Mouse (Mus musculus) forebrain, embryonic 11.5 days (tissue): ENCODE measurements at regions not wholly inside any gene's neighbourhood (a gene's known extent, or its start where the extent isn't known, plus 50 kb on each side); places are given as distances from the start of the nearest gene placed in this dataset.

Experiments
- ATAC-seq: fragments of 200-750 bp; cut with Nextera tagmentation; replicated peaks from 2 replicates; pipeline ENCODE4 v1.8.0; 2017; ENCODE audit warnings: moderate TSS enrichment; ENCODE audit not compliant: low FRiP score
- DNase-seq: peaks from one replicate; pipeline ENCODE4 v3.0.0-alpha.2; 2017; ENCODE audit warnings: low spot score
- H3K27ac ChIP-seq: fragments of 300-500 bp; sonication (generic); 2 replicates; pipeline ENCODE4 v1.5.1; 2014; ENCODE audit warnings: low read depth, low read length
- H3K27me3 ChIP-seq: fragments of 300-500 bp; sonication (generic); 2 replicates; pipeline ENCODE4 v1.6.1; 2014; ENCODE audit warnings: mild to moderate bottlenecking, low read length, mixed read lengths; ENCODE audit not compliant: control insufficient read depth, insufficient read depth
- H3K36me3 ChIP-seq: fragments of 300-500 bp; sonication (generic); 2 replicates; pipeline ENCODE4 v1.6.1; 2014; ENCODE audit warnings: mild to moderate bottlenecking, low read length, moderate library complexity, mixed read lengths; ENCODE audit not compliant: control insufficient read depth, insufficient read depth
- H3K4me1 ChIP-seq: fragments of 300-500 bp; sonication (generic); replicated peaks from 2 replicates; pipeline ENCODE4 v1.6.1; 2014; ENCODE audit warnings: low read length, mixed read lengths; ENCODE audit not compliant: control insufficient read depth, insufficient read depth
- H3K4me2 ChIP-seq: fragments of 300-500 bp; sonication (generic); 2 replicates; pipeline ENCODE4 v1.6.1; 2014; ENCODE audit warnings: low read depth, mild to moderate bottlenecking, low read length, moderate library complexity, mixed read lengths; ENCODE audit not compliant: severe bottlenecking
- H3K4me3 ChIP-seq: fragments of 300-500 bp; sonication (generic); 2 replicates; pipeline ENCODE4 v1.5.1; 2014; ENCODE audit warnings: low read depth, low read length
- H3K9ac ChIP-seq: fragments of 300-500 bp; sonication (generic); 2 replicates; pipeline ENCODE4 v1.6.1; 2014; ENCODE audit warnings: low read length
- H3K9me3 ChIP-seq: fragments of 300-500 bp; sonication (generic); 2 replicates; pipeline ENCODE4 v1.6.1; 2016; ENCODE audit warnings: low read length, mixed read lengths; ENCODE audit not compliant: control insufficient read depth
- WGBS: fragments of 180-500 bp; shearing (Covaris S2); extraction: QIAGEN DNeasy Blood & Tissue Kit; methylation state at CpG from one replicate; pipeline ENCODE4 v1.1.7; 2014; 5-methylcytosine and 5-hydroxymethylcytosine counted together

GRCm38 (mm10) chr9:30848249-30848648 lies 74.0 kb downstream of the Adamts15 start:
- no peak overlapping the region for H3K9ac ChIP-seq
- H3K4me3 ChIP-seq = no peak overlapping the region
- H3K4me2 ChIP-seq = no peak overlapping the region
- no peaks in the 10 kb centered on the region for H3K9me3 ChIP-seq
- H3K36me3 ChIP-seq = no peaks in the 10 kb centered on the region
- ATAC-seq (no peak), DNase-seq (no peak)
- H3K4me1 ChIP-seq = no peaks in the 10 kb centered on the region
- no peaks in the 10 kb centered on the region for H3K27me3 ChIP-seq
- 56% methylated on average over 1 of the region's 1 CpGs for WGBS
- no peak overlapping the region for H3K27ac ChIP-seq

- Histone ChIP-seq H3K9ac (no peak overlapping the region), H3K27me3 (no peaks in the 10 kb centered on the region), H3K27ac (no peak overlapping the region), H3K4me2 (no peak overlapping the region), H3K4me3 (no peak overlapping the region), H3K9me3 (no peaks in the 10 kb centered on the region), H3K36me3 (no peaks in the 10 kb centered on the region), H3K4me1 (no peaks in the 10 kb centered on the region)
- DNase-seq = no peak
- no peak for ATAC-seq
- 67% methylated on average over 10 of the region's 10 CpGs for WGBS
Measured at GRCm38 (mm10) chr9:30845609-30846290, 76.5 kb downstream of the Adamts15 start.

DNA sequence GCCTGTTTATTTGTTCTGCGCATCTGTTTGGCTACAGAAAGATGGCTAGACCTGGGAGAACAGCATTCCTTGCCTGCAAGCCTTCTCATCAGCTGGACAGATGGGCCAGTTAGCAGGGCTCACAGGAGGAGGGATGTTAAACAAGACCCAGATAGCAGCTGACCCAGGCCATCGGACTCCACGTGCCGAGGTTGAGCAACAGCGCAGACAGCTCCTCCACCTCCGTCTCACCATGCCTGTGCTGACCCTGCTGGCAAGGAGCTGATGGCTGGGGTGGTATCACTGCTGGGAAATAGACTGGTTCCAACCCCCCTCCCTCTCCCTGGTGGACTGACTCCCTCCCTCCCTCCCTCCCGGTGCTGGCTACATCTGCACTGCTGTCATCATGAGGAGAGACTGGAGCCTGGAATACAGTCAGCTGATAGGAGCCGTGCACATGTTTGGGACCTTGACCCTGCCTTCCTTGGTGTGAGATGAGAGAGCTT lies 78.1 kb downstream of the Adamts15 start:
- no peak for DNase-seq
- WGBS = 77% methylated on average over 8 of the region's 8 CpGs
- ATAC-seq = no peak
- Histone ChIP-seq H3K9ac (no peak overlapping the region), H3K4me3 (no peak overlapping the region), H3K4me1 (no peaks in the 10 kb centered on the region), H3K27ac (no peak overlapping the region), H3K9me3 (no peaks in the 10 kb centered on the region), H3K4me2 (no peak overlapping the region), H3K36me3 (no peaks in the 10 kb centered on the region), H3K27me3 (no peaks in the 10 kb centered on the region)

DNA sequence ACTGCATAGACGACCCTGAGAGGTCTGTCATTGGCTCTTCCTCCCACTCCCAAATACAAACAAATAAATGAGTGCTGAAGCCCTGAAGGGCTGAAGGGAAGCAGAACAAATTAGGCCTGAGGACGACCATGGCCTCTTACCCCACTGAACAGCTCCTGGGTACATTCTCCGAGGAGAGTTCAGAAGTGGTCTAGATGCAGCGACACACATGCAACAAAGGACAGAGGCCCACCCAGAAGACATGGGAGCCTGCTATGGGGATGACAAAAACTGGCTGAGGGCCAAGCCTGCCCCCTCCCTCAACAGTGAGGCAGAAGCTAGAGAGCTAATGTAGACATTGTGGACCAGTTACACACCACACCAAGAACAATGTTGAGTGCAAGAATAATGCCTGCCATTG lies 87.3 kb downstream of the Adamts15 start:
- no peaks in the 10 kb centered on the region for H3K36me3 ChIP-seq
- H3K9ac ChIP-seq = no peak overlapping the region
- ATAC-seq = no peak
- no peaks in the 10 kb centered on the region for H3K9me3 ChIP-seq
- H3K27ac ChIP-seq = no peak overlapping the region
- H3K4me3 ChIP-seq = no peak overlapping the region
- no peak overlapping the region for H3K4me2 ChIP-seq
- H3K27me3 ChIP-seq = no peaks in the 10 kb centered on the region
- no peaks in the 10 kb centered on the region for H3K4me1 ChIP-seq
- no peak for DNase-seq
- WGBS = 58% methylated on average over 4 of the region's 4 CpGs

- 74% methylated on average over 10 of the region's 10 CpGs for WGBS
- no peak for ATAC-seq
- no peaks in the 10 kb centered on the region for H3K36me3 ChIP-seq
Measured at GRCm38 (mm10) chr9:30834565-30834905, 87.7 kb downstream of the Adamts15 start.

DNA sequence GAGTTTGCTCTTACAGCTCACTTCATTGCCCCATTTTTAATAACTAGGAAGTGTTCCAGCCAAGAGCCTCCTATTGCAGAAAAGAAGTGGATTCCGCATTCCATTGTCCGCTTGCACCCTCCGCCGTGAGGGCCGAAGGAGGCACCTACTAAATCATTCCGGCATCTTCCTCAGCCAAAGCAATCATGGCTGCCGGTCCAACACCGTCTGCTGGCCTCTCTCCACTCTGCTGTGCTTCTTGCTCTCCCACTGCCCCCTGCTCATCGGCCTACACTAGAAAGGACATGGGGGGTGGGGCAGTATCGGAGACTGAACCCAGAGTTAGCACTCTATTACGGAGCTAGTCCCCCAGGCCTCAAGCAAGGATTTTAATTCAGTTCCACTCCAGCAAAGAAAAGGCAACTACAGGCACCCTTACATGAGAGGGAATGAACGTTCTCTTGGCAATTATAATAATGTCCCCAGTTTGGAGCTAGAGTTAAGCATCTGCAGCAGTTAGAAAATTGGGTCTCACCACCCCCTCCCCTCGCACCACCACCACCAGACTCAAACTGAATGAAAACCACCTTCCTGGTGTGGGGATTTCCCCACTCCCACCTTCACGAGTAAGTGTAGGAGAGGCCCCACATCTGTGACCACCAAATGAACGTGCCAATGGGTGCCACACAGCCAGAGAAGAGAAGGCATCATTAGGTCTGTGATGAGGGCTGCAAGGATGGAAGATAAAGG lies 88.3 kb downstream of the Adamts15 start:
- H3K9ac ChIP-seq = no peak overlapping the region
- H3K36me3 ChIP-seq = no peaks in the 10 kb centered on the region
- ATAC-seq (no peak), DNase-seq (no peak)
- H3K4me3 ChIP-seq = no peak overlapping the region
- no peaks in the 10 kb centered on the region for H3K9me3 ChIP-seq
- H3K27ac ChIP-seq = no peak overlapping the region
- 81% methylated on average over 15 of the region's 15 CpGs for WGBS
- H3K4me2 ChIP-seq = no peak overlapping the region
- H3K27me3 ChIP-seq = no peaks in the 10 kb centered on the region
- H3K4me1 ChIP-seq = no peaks in the 10 kb centered on the region

More at GRCm38 (mm10) chr9:30834565-30834905, 87.7 kb downstream of the Adamts15 start:
- Histone ChIP-seq H3K27ac (no peak overlapping the region), H3K4me2 (no peak overlapping the region), H3K4me1 (no peaks in the 10 kb centered on the region), H3K4me3 (no peak overlapping the region), H3K9ac (no peak overlapping the region), H3K27me3 (no peaks in the 10 kb centered on the region), H3K9me3 (no peaks in the 10 kb centered on the region)
- no peak for DNase-seq

DNA sequence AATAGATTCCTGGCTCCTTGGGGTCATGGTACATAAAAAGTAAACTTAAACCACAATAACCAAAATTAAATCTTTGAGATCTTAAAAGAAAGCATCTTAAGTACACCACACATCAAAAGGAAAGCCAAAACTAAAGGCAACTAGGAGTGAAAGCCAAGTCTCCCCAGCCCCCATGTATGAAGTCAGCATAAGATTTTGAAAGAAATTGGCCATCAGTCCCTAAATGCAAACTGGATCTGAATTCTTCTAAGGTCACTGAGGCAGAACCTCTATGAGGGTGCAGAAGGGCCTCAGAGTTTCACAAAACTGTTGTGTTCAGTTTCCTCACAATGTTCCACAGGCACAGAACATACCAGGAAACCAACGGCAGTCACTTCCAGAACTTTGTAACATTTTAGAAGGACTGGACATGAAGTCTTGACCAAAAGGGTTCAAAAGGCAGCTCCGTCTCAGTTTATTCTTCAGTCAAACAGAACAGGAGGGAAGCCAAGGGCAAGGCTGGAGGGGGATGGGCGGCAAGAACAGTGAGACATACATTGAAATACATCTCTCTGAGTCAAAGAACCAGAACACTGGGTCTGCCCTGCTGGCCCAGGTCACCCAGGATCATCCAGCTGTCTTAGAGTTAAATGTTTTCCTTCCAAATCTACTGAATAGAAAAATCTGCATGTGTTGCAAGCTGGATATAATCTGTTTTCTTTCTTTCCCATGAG lies 92.9 kb downstream of the Adamts15 start:
- Histone ChIP-seq H3K9ac (no peak overlapping the region), H3K27me3 (no peaks in the 10 kb centered on the region), H3K9me3 (no peaks in the 10 kb centered on the region), H3K27ac (no peak overlapping the region), H3K4me2 (no peak overlapping the region), H3K4me1 (no peaks in the 10 kb centered on the region), H3K4me3 (no peak overlapping the region), H3K36me3 (no peaks in the 10 kb centered on the region)
- no peak for ATAC-seq
- WGBS = 87% methylated on average over 3 of the region's 3 CpGs
- DNase-seq = no peak

GRCm38 (mm10) chr9:30827780-30828179 lies 94.5 kb downstream of the Adamts15 start:
- H3K9ac ChIP-seq = no peak overlapping the region
- no peak overlapping the region for H3K4me2 ChIP-seq
- no peaks in the 10 kb centered on the region for H3K27me3 ChIP-seq
- H3K9me3 ChIP-seq = no peaks in the 10 kb centered on the region
- ATAC-seq (no peak), DNase-seq (no peak)
- no peak overlapping the region for H3K27ac ChIP-seq
- H3K36me3 ChIP-seq = no peaks in the 10 kb centered on the region
- 61% methylated on average over 1 of the region's 1 CpGs for WGBS
- H3K4me3 ChIP-seq = no peak overlapping the region
- no peaks in the 10 kb centered on the region for H3K4me1 ChIP-seq
